Mouse (Mus musculus) ES-Bruce4 (cell line): ENCODE results near the gene Hnrnpu. TPM values are rescaled to one million over a fixed set of nuclear protein-coding genes. Genes with fewer than 3 reads are reported as not detected.
"Not testable (repeated sequence)": the region's sequence is repeated elsewhere in the genome, so short reads cannot be mapped to it uniquely, and the experiment has no call there.

Experiments used
- H3K27ac ChIP-seq: 2 replicates; pipeline ENCODE4 v1.5.1; 2012; ENCODE audit warnings: low read length, inconsistent platforms; ENCODE audit not compliant: insufficient read depth
- H3K27me3 ChIP-seq: 2 replicates; pipeline ENCODE4 v1.6.1; 2012; ENCODE audit warnings: mild to moderate bottlenecking, low read length, inconsistent platforms; ENCODE audit not compliant: control insufficient read depth, poor library complexity, insufficient read depth, severe bottlenecking
- H3K36me3 ChIP-seq: 2 replicates; pipeline ENCODE4 v1.6.1; 2012; ENCODE audit warnings: inconsistent platforms, mild to moderate bottlenecking, low read length, moderate library complexity; ENCODE audit not compliant: control insufficient read depth, poor library complexity, insufficient read depth, severe bottlenecking
- H3K4me1 ChIP-seq: one replicate; pipeline ENCODE4 v1.8.1; 2011; ENCODE audit warnings: low read length; ENCODE audit not compliant: control insufficient read depth, insufficient read depth
- H3K4me3 ChIP-seq: 2 replicates; pipeline ENCODE4 v1.5.1; 2011; ENCODE audit warnings: low read depth, mild to moderate bottlenecking, low read length
- H3K9ac ChIP-seq: 2 replicates; pipeline ENCODE4 v1.6.1; 2012; ENCODE audit warnings: low read depth, mild to moderate bottlenecking, inconsistent platforms; ENCODE audit not compliant: poor library complexity, severe bottlenecking
- H3K9me3 ChIP-seq: replicated peaks from 2 replicates; pipeline ENCODE4 v1.6.1; 2012; ENCODE audit warnings: mild to moderate bottlenecking, low read length, inconsistent platforms; ENCODE audit not compliant: control insufficient read depth, poor library complexity, insufficient read depth, severe bottlenecking
- CTCF ChIP-seq: IDR thresholded peaks from one replicate; pipeline ENCODE4 v1.8.1; 2011; ENCODE audit warnings: low read depth, low read length
- EP300 ChIP-seq: IDR thresholded peaks from 2 replicates; pipeline ENCODE4 v1.6.1; 2011; ENCODE audit warnings: low read depth, low read length; ENCODE audit not compliant: insufficient read depth
- POLR2A ChIP-seq: IDR thresholded peaks from one replicate; pipeline ENCODE4 v1.8.1; 2011; ENCODE audit warnings: low read length; ENCODE audit not compliant: insufficient read depth
- polyA plus RNA-seq: library from polyadenylated mRNA; stranded (reverse); fragments of >200 nt; gene quantifications from 2 replicates; pipeline ENCODE4 v1.2.4, GENCODE M21; 2011; ENCODE audit warnings: low read depth; ENCODE audit not compliant: missing spikeins, insufficient read depth, insufficient read length

The Hnrnpu gene
- polyA plus RNA-seq, 1 experiment: 1,155 TPM

- Histone ChIP-seq H3K27ac (no peak overlapping the region), H3K9ac (no peak overlapping the region), H3K4me3 (no peak overlapping the region), H3K27me3 (no peaks in the 10 kb centered on the region), H3K36me3 (no peaks in the 10 kb centered on the region), H3K4me1 (no peaks in the 10 kb centered on the region), H3K9me3 (no peaks in the 10 kb centered on the region; the same call in 1 of the 2 replicates)
- TF ChIP-seq POLR2A (no peak), CTCF (no peak), EP300 (no peak)
Observed at GRCm38 (mm10) chr1:178313039-178313597, 24.5 kb downstream of the Hnrnpu start.

GRCm38 (mm10) chr1:178310128-178310527, 27.5 kb downstream of the Hnrnpu start:
- H3K9me3 ChIP-seq: no peaks in the 10 kb centered on the region; the same call in 1 of the 2 replicates
- H3K27ac ChIP-seq: no peak overlapping the region
- no peaks in the 10 kb centered on the region for H3K36me3 ChIP-seq
- H3K9ac ChIP-seq: no peak overlapping the region
- TF ChIP-seq EP300 (no peak), CTCF (no peak), POLR2A (no peak)
- no peak overlapping the region for H3K4me3 ChIP-seq
- no peaks in the 10 kb centered on the region for H3K27me3 ChIP-seq
- no peaks in the 10 kb centered on the region for H3K4me1 ChIP-seq

GRCm38 (mm10) chr1:178309487-178309886, 28.1 kb downstream of the Hnrnpu start:
- Histone ChIP-seq H3K36me3 (no peaks in the 10 kb centered on the region), H3K9me3 (no peaks in the 10 kb centered on the region; the same call in 1 of the 2 replicates), H3K9ac (no peak overlapping the region), H3K4me1 (no peaks in the 10 kb centered on the region), H3K4me3 (no peak overlapping the region), H3K27ac (no peak overlapping the region), H3K27me3 (no peaks in the 10 kb centered on the region)
- TF ChIP-seq CTCF (no peak), EP300 (no peak), POLR2A (no peak)

- TF ChIP-seq EP300 (no peak), POLR2A (no peak)
- no peak overlapping the region for H3K9ac ChIP-seq
- H3K27ac ChIP-seq: no peak overlapping the region
- H3K4me1 ChIP-seq: no peaks in the 10 kb centered on the region
- no peak overlapping the region for H3K4me3 ChIP-seq
- H3K9me3 ChIP-seq: peaks cover 10% of the 10 kb centered on the region
- no peaks in the 10 kb centered on the region for H3K36me3 ChIP-seq
- H3K27me3 ChIP-seq: no peaks in the 10 kb centered on the region
Observed at GRCm38 (mm10) chr1:178303425-178303824, 34.2 kb downstream of the Hnrnpu start.

- not testable (repeated sequence) for H3K4me3 ChIP-seq, H3K9me3 ChIP-seq, H3K4me1 ChIP-seq, H3K9ac ChIP-seq, H3K27ac ChIP-seq, H3K36me3 ChIP-seq, H3K27me3 ChIP-seq
Observed at GRCm38 (mm10) chr1:178301261-178301660, 36.3 kb downstream of the Hnrnpu start.

GRCm38 (mm10) chr1:178294051-178294450, 43.5 kb downstream of the Hnrnpu start:
- Histone ChIP-seq H3K4me1 (no peaks in the 10 kb centered on the region), H3K36me3 (no peaks in the 10 kb centered on the region), H3K9ac (no peak overlapping the region), H3K27me3 (no peaks in the 10 kb centered on the region), H3K4me3 (no peak overlapping the region), H3K27ac (no peak overlapping the region), H3K9me3 (no peaks in the 10 kb centered on the region)
- TF ChIP-seq POLR2A (no peak), EP300 (no peak), CTCF (no peak)
